In the genomic region with DNA sequence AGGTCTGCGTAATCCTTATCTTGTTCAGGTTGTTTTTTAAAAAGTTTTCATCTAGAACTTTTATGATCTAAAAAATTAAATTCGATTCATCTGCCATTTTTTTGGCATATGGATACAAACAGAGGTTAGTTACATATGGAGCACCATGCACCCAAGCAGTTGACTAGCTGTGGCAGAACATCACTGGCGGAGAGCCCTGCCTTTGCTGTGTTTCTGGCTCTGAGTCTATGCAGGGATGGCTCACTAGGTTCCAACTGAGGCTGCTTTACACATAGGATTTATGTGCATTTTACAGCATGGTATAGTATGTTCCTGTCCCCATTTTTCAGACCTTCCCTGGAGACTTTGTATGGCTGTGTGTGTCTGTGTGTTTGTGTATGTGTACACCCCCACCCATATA, we compare ENCODE assay signal across 16 mouse cellular contexts.
"Had no signal": no experiment of that assay in that cellular context is flagged by ENCODE, and none has a peak within 500 bp of the region (broad histone marks: within the 10 kb centered on the region; RNA-seq: fewer than 3 reads in every experiment).

No protein-coding gene starts in this region.

- H3K4me1 ChIP-seq: liver, embryonic 13.5 days; midbrain, embryonic 12.5 days; neural tube, embryonic 12.5 days had no signal

- H3K4me3 ChIP-seq: liver, embryonic 13.5 days; midbrain, embryonic 12.5 days; midbrain, embryonic 15.5 days; neural tube, embryonic 12.5 days; neural tube, embryonic 15.5 days had no signal

- H3K9ac ChIP-seq: liver, embryonic 13.5 days; midbrain, embryonic 12.5 days; midbrain, embryonic 15.5 days; neural tube, embryonic 12.5 days; neural tube, embryonic 15.5 days had no signal

- H3K27me3 ChIP-seq: liver, embryonic 13.5 days; midbrain, embryonic 12.5 days; midbrain, embryonic 15.5 days; neural tube, embryonic 12.5 days; neural tube, embryonic 15.5 days had no signal

- H3K9me3 ChIP-seq: liver, embryonic 13.5 days; midbrain, embryonic 12.5 days; midbrain, embryonic 15.5 days; neural tube, embryonic 12.5 days; neural tube, embryonic 15.5 days had no signal

- DNase-seq: kidney, adult 2 months; kidney, postnatal 25 days; liver, embryonic 13.5 days; lung, adult 2 months; lung, postnatal 14 days; lung, postnatal 4 days; thymus, adult 2 months; thymus, postnatal 14 days; thymus, postnatal 4 days had no signal

- ATAC-seq: intestine, postnatal 0 days; midbrain, embryonic 15.5 days had no signal

- H3K36me3 ChIP-seq: liver, embryonic 13.5 days; midbrain, embryonic 12.5 days; midbrain, embryonic 15.5 days; neural tube, embryonic 12.5 days; neural tube, embryonic 15.5 days had no signal

- H3K4me2 ChIP-seq: liver, embryonic 13.5 days; midbrain, embryonic 12.5 days; midbrain, embryonic 15.5 days; neural tube, embryonic 12.5 days; neural tube, embryonic 15.5 days had no signal

- H3K27ac ChIP-seq: kidney, postnatal 0 days; liver, embryonic 13.5 days; midbrain, embryonic 12.5 days; midbrain, embryonic 15.5 days; neural tube, embryonic 12.5 days; neural tube, embryonic 15.5 days; stomach, postnatal 0 days had no signal
